Mouse (Mus musculus) liver, embryonic 13.5 days (tissue): Measurements from ENCODE around the gene Sln. TPM values are rescaled to one million over a fixed set of nuclear protein-coding genes. Genes with fewer than 3 reads are reported as not detected.
A peak's percentile ranks its signal among the peaks of the same experiment; 100 is the strongest.

Experiments
- ATAC-seq: fragments of 200-750 bp; cut with Nextera tagmentation; 2 replicates; pipeline ENCODE4 v1.8.0; 2017; ENCODE audit warnings: low read depth, mild to moderate bottlenecking, moderate number of reproducible peaks, moderate library complexity
- DNase-seq: peaks from one replicate; pipeline ENCODE4 v3.0.0; 2022
- H3K27ac ChIP-seq: fragments of 300-500 bp; sonication (generic); 2 replicates; pipeline ENCODE4 v1.5.1; 2015; ENCODE audit warnings: moderate library complexity, mild to moderate bottlenecking, inconsistent platforms
- H3K27me3 ChIP-seq: fragments of 300-500 bp; sonication (generic); 2 replicates; pipeline ENCODE4 v1.6.1; 2015; ENCODE audit warnings: mild to moderate bottlenecking, inconsistent platforms
- H3K36me3 ChIP-seq: fragments of 300-500 bp; sonication (generic); 2 replicates; pipeline ENCODE4 v1.6.1; 2015; ENCODE audit warnings: mild to moderate bottlenecking, inconsistent platforms
- H3K4me1 ChIP-seq: fragments of 300-500 bp; sonication (generic); replicated peaks from 2 replicates; pipeline ENCODE4 v1.6.1; 2015; ENCODE audit warnings: inconsistent platforms
- H3K4me2 ChIP-seq: fragments of 300-500 bp; sonication (generic); 2 replicates; pipeline ENCODE4 v1.6.1; 2015; ENCODE audit warnings: inconsistent platforms, mild to moderate bottlenecking, moderate library complexity
- H3K4me3 ChIP-seq: fragments of 300-500 bp; sonication (generic); replicated peaks from 2 replicates; pipeline ENCODE4 v1.5.1; 2015; ENCODE audit warnings: mild to moderate bottlenecking, inconsistent platforms
- H3K9ac ChIP-seq: fragments of 300-500 bp; sonication (generic); 2 replicates; pipeline ENCODE4 v1.6.1; 2015; ENCODE audit warnings: mild to moderate bottlenecking, inconsistent platforms
- H3K9me3 ChIP-seq: fragments of 300-500 bp; sonication (generic); replicated peaks from 2 replicates; pipeline ENCODE4 v1.6.1; 2016; ENCODE audit warnings: inconsistent platforms
- WGBS: fragments of 180-500 bp; shearing (Covaris S2); methylation state at CpG from one replicate; pipeline ENCODE4 v1.1.7; 2015; ENCODE audit not compliant: insufficient replicate concordance; 5-methylcytosine and 5-hydroxymethylcytosine counted together
- polyA plus RNA-seq: library from polyadenylated mRNA; unstranded; fragments of >200 nt; fragmentation: Nextera tagmentation; extraction: Ambion mirVana; gene quantifications from 2 replicates; pipeline ENCODE4 v1.2.1, GENCODE M21; 2015

Gene Sln
- polyA plus RNA-seq: 0.94 and 1.4 TPM in 2 replicates

DNA sequence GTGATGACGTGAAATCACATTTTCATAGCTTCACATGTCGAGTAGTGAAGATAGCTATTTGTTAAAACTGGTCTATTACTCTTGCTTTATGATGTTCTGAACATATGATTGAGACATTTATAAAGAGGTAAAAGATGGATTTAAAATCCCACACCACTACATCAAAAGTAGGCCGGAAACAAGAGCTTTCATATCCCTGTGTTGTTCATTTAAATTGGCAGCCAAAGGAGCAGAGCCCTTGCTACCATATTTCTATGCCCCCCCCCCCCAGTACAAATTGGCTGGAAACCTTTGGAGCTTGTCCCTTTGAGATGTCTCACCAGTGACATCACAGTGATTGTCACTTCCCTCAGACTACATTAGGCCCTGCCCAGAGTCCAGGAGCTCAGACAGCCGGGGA, at the start of gene Sln:
TSS of gene Sln (plus strand) at position 301 of the 400 bp plus-strand sequence.
- Histone ChIP-seq H3K4me1 (no peaks in the 10 kb centered on the region), H3K4me3 (no peak within 1 kb of the TSS), H3K9me3 (no peaks in the 10 kb centered on the region), H3K9ac (no peak within 1 kb of the TSS), H3K27me3 (no peaks in the 10 kb centered on the region), H3K4me2 (no peak within 1 kb of the TSS), H3K27ac (no peak within 1 kb of the TSS), H3K36me3 (no peaks in the 10 kb centered on the region)
- DNase-seq (no peak), ATAC-seq (no peak)
- 65% methylated on average over 4 of the region's 4 CpGs for WGBS

DNA sequence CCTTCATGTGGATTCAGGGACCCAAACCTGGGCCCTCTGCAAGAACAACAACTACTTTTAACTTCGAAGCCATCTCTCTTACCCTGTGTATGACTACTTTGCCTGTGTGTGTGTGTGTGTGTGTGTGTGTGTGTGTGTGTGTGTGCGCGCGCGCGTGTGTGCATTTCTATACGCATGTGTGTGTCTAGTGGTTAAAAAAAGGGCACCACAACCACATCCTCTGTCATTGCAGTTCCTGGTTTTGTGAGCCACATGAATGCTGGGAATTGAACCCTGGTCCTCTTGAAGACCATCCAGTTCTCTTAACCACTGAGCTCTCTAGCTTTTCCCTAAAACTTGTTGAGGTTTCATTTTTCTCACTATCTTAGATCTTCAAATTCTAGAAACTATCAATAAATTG, 47.0 kb upstream of the Sln start:
- Histone ChIP-seq H3K9me3 (no peaks in the 10 kb centered on the region), H3K4me2 (no peak overlapping the region), H3K27ac (no peak overlapping the region), H3K4me3 (no peak overlapping the region), H3K36me3 (no peaks in the 10 kb centered on the region), H3K9ac (no peak overlapping the region), H3K27me3 (no peaks in the 10 kb centered on the region), H3K4me1 (no peaks in the 10 kb centered on the region)
- ATAC-seq (no peak), DNase-seq (no peak)
- WGBS: 87% methylated on average over 7 of the region's 7 CpGs

DNA sequence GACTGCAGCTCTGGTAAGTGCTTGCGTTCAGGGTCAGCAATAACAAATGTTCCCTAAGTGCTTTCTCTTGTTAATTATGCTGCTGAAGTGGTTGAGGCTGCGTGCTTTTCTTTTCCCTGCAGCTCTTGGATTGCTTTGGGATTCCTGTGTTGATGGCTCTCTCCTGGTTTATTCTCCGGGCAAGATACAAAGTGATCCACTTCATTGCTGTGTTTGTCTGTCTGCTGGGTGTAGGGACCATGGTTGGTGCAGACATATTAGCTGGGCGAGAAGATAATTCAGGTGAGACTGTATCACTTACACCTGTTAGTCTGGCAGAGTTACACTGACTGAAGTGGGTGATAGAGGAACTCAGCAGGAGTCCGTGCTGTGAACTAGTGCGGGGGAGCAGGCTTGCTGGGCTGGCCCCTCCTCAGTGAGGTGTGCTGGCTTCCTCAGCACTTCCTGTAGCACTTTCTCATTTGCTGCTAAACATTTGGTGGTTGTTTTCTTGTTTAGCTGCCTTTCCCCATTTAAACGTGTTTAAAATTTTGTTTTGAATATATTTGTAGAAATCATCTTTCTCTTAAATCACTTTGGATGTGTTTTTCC, 43.4 kb upstream of the Sln start:
- no peak overlapping the region for H3K27ac ChIP-seq
- DNase-seq: no peak
- no peaks in the 10 kb centered on the region for H3K9me3 ChIP-seq
- no peaks in the 10 kb centered on the region for H3K27me3 ChIP-seq
- no peak overlapping the region for H3K9ac ChIP-seq
- no peaks in the 10 kb centered on the region for H3K36me3 ChIP-seq
- WGBS: 25% methylated on average over 7 of the region's 7 CpGs
- no peaks in the 10 kb centered on the region for H3K4me1 ChIP-seq
- ATAC-seq: no peak
- H3K4me2 ChIP-seq: no peak overlapping the region
- no peak overlapping the region for H3K4me3 ChIP-seq

DNA sequence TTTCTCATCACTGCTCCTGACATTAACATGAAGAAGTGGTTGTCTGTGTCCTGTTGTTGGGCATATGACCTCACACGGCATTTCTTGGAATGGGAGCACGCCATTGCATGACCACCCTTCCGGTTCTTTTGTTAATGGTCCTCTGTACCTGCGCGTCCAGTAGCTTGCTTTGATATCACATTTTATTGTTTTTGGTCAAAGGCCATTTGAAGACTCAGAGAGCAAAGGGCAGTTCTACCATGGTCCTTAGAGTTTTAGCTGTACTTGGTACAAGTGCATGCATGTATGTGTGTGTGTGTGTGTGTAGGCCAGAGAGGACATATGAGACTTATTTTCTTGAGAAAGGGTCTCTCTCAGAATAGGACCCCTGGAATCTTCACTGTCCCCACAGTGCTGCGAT, 36.5 kb upstream of the Sln start:
- no peak for ATAC-seq
- no peaks in the 10 kb centered on the region for H3K4me1 ChIP-seq
- no peak overlapping the region for H3K4me3 ChIP-seq
- H3K27ac ChIP-seq: no peak overlapping the region
- 78% methylated on average over 6 of the region's 6 CpGs for WGBS
- no peaks in the 10 kb centered on the region for H3K36me3 ChIP-seq
- H3K4me2 ChIP-seq: no peak overlapping the region
- H3K27me3 ChIP-seq: no peaks in the 10 kb centered on the region
- no peak overlapping the region for H3K9ac ChIP-seq
- H3K9me3 ChIP-seq: no peaks in the 10 kb centered on the region
- DNase-seq: no peak

DNA sequence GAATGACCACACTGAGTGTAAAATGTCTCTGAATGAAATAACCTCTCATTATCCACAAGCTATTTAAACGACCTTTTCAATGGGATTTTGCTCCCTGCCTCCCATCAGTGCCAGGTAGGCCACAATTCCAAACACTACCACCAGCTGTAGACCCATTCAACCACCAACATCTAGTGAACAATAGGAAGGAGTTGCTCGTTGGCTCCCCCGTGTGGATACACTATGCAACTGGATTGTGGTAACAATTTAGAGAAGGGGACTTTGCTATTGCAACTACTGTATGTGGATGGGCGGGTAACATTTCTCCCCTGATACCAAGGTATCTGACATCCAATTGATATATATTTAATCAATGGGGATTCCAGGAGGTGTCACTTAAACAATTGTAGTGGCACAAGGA, 31.2 kb upstream of the Sln start:
- H3K4me2 ChIP-seq: no peak overlapping the region
- 16% methylated on average over 4 of the region's 4 CpGs for WGBS
- no peaks in the 10 kb centered on the region for H3K9me3 ChIP-seq
- H3K27ac ChIP-seq: no peak overlapping the region
- ATAC-seq (no peak), DNase-seq (peak; percentile 13)
- H3K4me3 ChIP-seq: no peak overlapping the region
- no peak overlapping the region for H3K9ac ChIP-seq
- H3K4me1 ChIP-seq: no peaks in the 10 kb centered on the region
- no peaks in the 10 kb centered on the region for H3K27me3 ChIP-seq
- no peaks in the 10 kb centered on the region for H3K36me3 ChIP-seq

DNA sequence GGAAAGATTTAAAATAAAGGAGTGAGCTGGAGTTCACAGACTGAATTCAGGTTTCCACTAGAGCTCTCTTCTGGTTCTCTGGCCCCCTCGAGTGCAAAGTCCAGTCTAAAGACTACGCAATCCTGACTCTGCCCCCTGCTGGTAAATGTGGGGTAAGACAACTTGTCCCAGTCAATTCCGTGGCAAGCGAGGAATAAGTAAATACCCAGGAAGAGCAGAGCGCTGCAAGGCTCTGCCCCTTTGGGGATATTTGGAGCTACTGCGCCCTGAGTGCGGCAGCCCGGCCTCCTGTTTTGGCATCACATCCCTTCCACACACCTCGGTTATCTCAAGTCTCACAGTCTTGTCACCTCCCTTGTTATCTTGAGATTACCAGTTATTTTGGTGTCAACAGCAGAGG, 24.6 kb upstream of the Sln start:
- ATAC-seq (peak; percentile 58; the same call in 1 of the 2 replicates), DNase-seq (peak; percentile 2)
- H3K9ac ChIP-seq: no peak overlapping the region
- no peaks in the 10 kb centered on the region for H3K27me3 ChIP-seq
- no peak overlapping the region for H3K4me2 ChIP-seq
- WGBS: 2% methylated on average over 9 of the region's 9 CpGs
- H3K4me3 ChIP-seq: no peak overlapping the region
- H3K9me3 ChIP-seq: no peaks in the 10 kb centered on the region
- no peaks in the 10 kb centered on the region for H3K36me3 ChIP-seq
- no peak overlapping the region for H3K27ac ChIP-seq
- peaks cover 4% of the 10 kb centered on the region; the same call in 1 of the 2 replicates for H3K4me1 ChIP-seq

DNA sequence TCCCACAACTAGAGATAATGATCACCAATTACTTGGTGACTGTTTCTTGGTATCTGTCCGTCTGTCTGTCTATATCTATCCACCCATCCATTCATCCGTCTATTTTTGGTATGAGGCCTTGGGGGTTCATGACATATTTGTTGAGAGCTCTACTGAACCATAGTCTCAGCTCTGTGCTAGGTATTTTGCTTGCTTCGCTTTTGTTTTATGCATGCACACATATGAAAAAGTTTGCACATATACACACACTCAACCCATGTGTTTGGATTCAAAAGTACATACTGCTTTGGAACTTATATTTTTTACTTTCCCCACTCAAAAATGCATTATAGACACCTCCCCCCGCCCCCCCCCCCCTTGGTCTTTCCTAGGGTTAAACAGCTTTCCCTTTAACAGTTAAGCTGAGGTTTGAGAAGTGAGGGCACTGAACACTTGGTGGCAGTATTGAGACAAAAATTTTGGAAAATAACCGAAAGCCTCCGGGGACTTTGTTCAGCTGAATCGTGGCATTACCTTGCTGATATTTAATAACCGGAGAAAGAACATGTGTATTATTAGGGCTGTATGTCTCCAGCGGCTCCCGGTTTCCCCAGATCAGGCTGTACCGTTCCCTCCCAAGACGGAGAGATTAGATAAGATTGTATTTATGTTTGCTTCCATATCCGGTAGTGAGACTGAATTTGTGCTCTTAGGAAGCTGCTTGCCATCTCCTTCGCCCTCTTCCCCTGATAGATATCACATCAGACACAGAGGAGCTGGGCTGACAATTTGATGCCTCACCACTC, 20.7 kb upstream of the Sln start:
- ATAC-seq: no peak
- H3K4me1 ChIP-seq: peaks cover 4% of the 10 kb centered on the region; the same call in 1 of the 2 replicates
- 15% methylated on average over 14 of the region's 14 CpGs for WGBS
- H3K4me2 ChIP-seq: peak overlapping the region; percentile 55
- H3K27me3 ChIP-seq: no peaks in the 10 kb centered on the region
- H3K9me3 ChIP-seq: no peaks in the 10 kb centered on the region
- H3K27ac ChIP-seq: no peak overlapping the region
- H3K9ac ChIP-seq: peak overlapping the region; percentile 13; the same call in 1 of the 2 replicates
- H3K4me3 ChIP-seq: peak overlapping the region; percentile 46
- DNase-seq: no peak
- no peaks in the 10 kb centered on the region for H3K36me3 ChIP-seq

DNA sequence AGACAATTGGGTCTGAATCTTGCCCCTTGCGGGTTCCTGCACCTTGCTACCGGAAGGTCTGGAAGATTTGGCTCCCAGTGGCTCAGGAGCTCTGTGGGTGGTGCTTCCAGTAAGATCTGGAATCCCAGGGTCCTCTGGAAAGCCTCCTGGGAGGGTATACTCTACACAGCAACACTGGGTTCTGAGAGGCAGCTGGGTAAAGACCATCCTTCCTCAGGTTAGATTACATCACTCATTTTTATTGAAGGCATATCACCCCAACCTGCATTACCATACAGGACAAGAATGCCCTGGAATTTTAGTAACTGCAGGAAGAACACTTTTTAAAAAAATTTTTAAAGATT, 20.1 kb upstream of the Sln start:
- Histone ChIP-seq H3K4me3 (peak overlapping the region; percentile 46), H3K4me2 (peak overlapping the region; percentile 55), H3K4me1 (peaks cover 4% of the 10 kb centered on the region; the same call in 1 of the 2 replicates), H3K27ac (no peak overlapping the region), H3K27me3 (no peaks in the 10 kb centered on the region), H3K9ac (peak overlapping the region; percentile 13; the same call in 1 of the 2 replicates), H3K36me3 (no peaks in the 10 kb centered on the region), H3K9me3 (no peaks in the 10 kb centered on the region)
- ATAC-seq: no peak
- DNase-seq: no peak
- WGBS: 22% methylated on average over 2 of the region's 2 CpGs

DNA sequence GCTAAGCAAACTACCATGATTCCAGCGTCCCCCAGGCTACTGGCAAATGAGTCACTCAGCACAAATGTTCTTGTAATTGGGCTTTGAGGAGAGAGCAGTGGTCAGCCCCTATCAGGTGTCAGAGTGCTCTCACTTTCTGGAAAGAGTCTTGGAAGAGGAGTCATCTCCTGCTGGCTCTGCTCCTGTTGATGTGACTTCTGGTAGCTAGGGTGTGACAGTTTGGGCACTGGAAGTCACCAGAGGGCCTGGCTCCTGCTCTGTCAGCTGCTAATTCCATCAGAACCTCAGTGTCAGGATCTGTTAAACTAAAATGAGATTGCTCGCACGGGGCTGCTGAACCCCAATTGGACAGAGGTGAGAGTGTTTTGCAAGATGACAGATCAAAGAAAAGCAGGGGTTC, 14.9 kb upstream of the Sln start:
- Histone ChIP-seq H3K27ac (no peak overlapping the region), H3K27me3 (no peaks in the 10 kb centered on the region), H3K9me3 (no peaks in the 10 kb centered on the region), H3K4me3 (no peak overlapping the region), H3K36me3 (no peaks in the 10 kb centered on the region), H3K4me1 (no peaks in the 10 kb centered on the region), H3K4me2 (no peak overlapping the region), H3K9ac (no peak overlapping the region)
- DNase-seq (no peak), ATAC-seq (no peak)
- 56% methylated on average over 3 of the region's 3 CpGs for WGBS

DNA sequence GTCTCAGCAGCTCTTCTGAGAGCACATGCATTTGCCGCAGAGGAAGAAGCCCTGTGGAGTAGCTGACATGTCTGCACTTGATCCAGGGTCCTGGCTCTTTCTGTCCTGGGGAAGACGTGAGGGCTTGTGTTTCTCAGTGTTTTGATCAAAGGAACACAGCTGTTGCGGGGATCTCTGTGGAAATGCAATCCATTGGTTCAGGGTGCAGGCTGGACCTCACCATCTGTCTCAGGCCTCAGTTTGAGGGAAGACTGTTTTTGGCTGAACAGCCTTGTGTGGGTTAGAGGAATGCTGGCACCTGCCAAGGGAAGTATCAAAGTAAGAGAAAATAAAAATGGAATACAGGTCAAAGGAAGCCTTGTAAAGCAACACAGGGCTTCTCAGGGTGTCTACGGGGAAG, 14.0 kb upstream of the Sln start:
- H3K36me3 ChIP-seq: no peaks in the 10 kb centered on the region
- H3K9me3 ChIP-seq: no peaks in the 10 kb centered on the region
- H3K4me1 ChIP-seq: no peaks in the 10 kb centered on the region
- no peak overlapping the region for H3K4me2 ChIP-seq
- ATAC-seq: no peak
- no peak for DNase-seq
- H3K9ac ChIP-seq: no peak overlapping the region
- WGBS: 55% methylated on average over 4 of the region's 4 CpGs
- H3K4me3 ChIP-seq: no peak overlapping the region
- H3K27ac ChIP-seq: no peak overlapping the region
- H3K27me3 ChIP-seq: no peaks in the 10 kb centered on the region

DNA sequence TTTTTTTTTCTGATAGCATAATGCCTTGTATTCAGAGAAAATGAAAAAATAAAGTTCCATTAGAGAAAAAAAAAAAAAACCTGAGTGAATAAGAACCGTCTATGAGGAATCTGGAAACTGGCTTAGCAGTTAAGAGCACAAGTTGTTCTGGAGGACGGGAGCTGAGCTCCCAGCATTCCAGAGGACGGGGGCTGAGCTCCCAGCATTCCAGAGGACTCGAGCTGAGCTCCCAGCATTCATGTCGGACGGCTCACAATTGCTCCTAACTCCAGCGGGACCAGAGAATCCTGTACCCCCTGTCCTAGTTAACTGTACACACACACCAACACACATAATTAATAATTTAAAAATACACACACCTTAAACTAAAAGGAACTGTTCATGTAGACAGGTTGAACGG, 11.1 kb upstream of the Sln start:
- WGBS: 60% methylated on average over 8 of the region's 8 CpGs
- Histone ChIP-seq H3K27me3 (no peaks in the 10 kb centered on the region), H3K9me3 (no peaks in the 10 kb centered on the region), H3K4me2 (no peak overlapping the region), H3K4me3 (no peak overlapping the region), H3K36me3 (no peaks in the 10 kb centered on the region), H3K4me1 (no peaks in the 10 kb centered on the region), H3K27ac (no peak overlapping the region), H3K9ac (no peak overlapping the region)
- ATAC-seq (no peak), DNase-seq (no peak)

DNA sequence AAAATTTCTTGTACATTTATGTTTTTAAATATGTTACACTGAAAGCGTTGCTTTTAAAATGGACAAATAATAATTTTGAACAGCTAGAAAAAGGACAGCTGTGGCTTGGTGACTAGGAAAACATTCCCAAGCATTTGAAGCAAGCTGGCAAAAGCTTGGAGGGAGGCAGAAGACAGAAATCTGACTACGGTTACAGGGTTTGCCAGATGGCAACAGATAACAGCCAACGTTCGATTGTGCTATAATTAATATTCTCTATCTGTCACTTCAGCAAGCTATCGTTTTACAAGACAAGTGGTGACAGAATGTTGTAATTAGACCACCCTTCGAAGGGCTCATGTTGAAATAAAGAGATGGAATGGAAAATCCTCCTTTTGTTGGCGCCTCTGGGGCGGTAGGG, 1.4 kb upstream of the Sln start:
- DNase-seq: no peak
- Histone ChIP-seq H3K9me3 (no peaks in the 10 kb centered on the region), H3K9ac (no peak overlapping the region), H3K4me3 (no peak overlapping the region), H3K27ac (no peak overlapping the region), H3K4me2 (no peak overlapping the region), H3K4me1 (no peaks in the 10 kb centered on the region), H3K27me3 (no peaks in the 10 kb centered on the region), H3K36me3 (no peaks in the 10 kb centered on the region)
- 67% methylated on average over 8 of the region's 8 CpGs for WGBS
- ATAC-seq: no peak
